Mouse (Mus musculus): Measurements from ENCODE around the gene Tmed8. TPM values are rescaled to one million over a fixed set of nuclear protein-coding genes. Genes with fewer than 3 reads are reported as not detected.
A peak's percentile ranks its signal among the peaks of the same experiment; 100 is the strongest.

The Tmed8 gene
- total and polyA plus RNA-seq, 2 experiments from 2014 or later: 3.9 to 13.7 TPM

DNA sequence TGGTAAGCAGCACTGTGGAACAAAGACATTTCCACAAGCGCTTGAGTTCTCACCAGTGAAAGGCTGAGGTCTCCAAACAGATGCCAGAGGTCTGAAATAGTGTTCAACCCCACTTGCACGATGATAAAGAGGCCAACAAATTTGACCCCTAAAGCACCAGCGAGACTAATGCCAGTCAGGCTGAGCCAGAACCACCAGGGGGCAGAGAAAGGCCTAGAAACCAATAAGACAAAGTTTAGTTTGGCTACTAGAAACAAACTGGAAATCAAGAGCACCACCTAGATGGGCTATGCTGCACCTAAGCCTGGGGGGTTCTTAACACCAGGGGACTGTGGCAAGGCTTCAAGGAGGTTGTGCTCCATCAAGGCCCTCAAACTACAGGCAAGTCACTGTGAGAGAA is 68.6 kb downstream of the Tmed8 start:
- DNase-seq (ENCODE audit: low spot score): peak; percentile 62
- H3K4me1 ChIP-seq (ENCODE audit: insufficient read depth, low read length): no peaks in the 10 kb centered on the region
- peak; percentile 69 for TF ChIP-seq CTCF (IDR thresholded peaks at IDR 0.05; ENCODE audit: low read depth)
- H3K27me3 ChIP-seq (ENCODE audit: insufficient read depth, low read length): no peaks in the 10 kb centered on the region
- H3K9ac ChIP-seq (replicated peaks; ENCODE audit: low read length): no peak overlapping the region
- ATAC-seq: peak; percentile 38; the same call in 1 of the 2 replicates
- no peak overlapping the region for H3K4me3 ChIP-seq (ENCODE audit: low read length)
- H3K27ac ChIP-seq: no peak overlapping the region
- WGBS: 35% methylated on average over 3 of the region's 3 CpGs
- no peaks in the 10 kb centered on the region for H3K9me3 ChIP-seq (ENCODE audit: low read length)
- H3K4me2 ChIP-seq (ENCODE audit: low read depth, low read length): no peak overlapping the region
- peaks cover 36% of the 10 kb centered on the region for H3K36me3 ChIP-seq (ENCODE audit: insufficient read depth, low read length)

GRCm38 (mm10) chr12:87131181-87131580 is 69.1 kb downstream of the Tmed8 start:
- Histone ChIP-seq H3K4me2 (ENCODE audit: low read depth, low read length) (no peak overlapping the region), H3K9ac (replicated peaks; ENCODE audit: low read length) (no peak overlapping the region), H3K4me3 (ENCODE audit: low read length) (no peak overlapping the region), H3K9me3 (ENCODE audit: low read length) (no peaks in the 10 kb centered on the region), H3K27ac (no peak overlapping the region), H3K27me3 (ENCODE audit: insufficient read depth, low read length) (no peaks in the 10 kb centered on the region), H3K4me1 (ENCODE audit: insufficient read depth, low read length) (no peaks in the 10 kb centered on the region), H3K36me3 (ENCODE audit: insufficient read depth, low read length) (peaks cover 36% of the 10 kb centered on the region)
- 39% methylated on average over 2 of the region's 2 CpGs for WGBS
- ATAC-seq (no peak), DNase-seq (ENCODE audit: low spot score) (peak; percentile 10)
- no peak for TF ChIP-seq CTCF (IDR thresholded peaks at IDR 0.05; ENCODE audit: low read depth)

DNA sequence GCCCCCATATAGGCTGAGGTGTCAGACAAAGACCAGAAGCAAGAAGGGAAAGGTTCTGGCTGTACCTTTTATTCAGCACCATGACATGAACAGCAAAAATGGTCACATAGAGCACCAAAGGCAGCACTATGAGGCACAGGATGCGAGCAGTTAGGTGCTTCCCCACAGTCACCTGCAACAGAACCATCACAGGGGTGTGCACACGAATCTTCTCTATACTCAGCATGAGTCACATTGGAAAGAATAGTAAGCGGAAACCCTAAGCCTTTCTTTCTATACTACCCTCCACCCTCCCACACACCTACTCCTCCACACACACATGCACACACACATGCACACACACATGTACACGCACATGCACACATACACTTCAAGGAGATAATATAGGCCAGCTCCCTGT is 70.0 kb downstream of the Tmed8 start:
- no peak overlapping the region for H3K9ac ChIP-seq (replicated peaks; ENCODE audit: low read length)
- no peak overlapping the region for H3K4me3 ChIP-seq (ENCODE audit: low read length)
- no peaks in the 10 kb centered on the region for H3K4me1 ChIP-seq (ENCODE audit: insufficient read depth, low read length)
- DNase-seq (ENCODE audit: low spot score) (no peak), ATAC-seq (no peak)
- no peaks in the 10 kb centered on the region for H3K9me3 ChIP-seq (ENCODE audit: low read length)
- WGBS: 91% methylated on average over 4 of the region's 4 CpGs
- no peaks in the 10 kb centered on the region for H3K27me3 ChIP-seq (ENCODE audit: insufficient read depth, low read length)
- no peak overlapping the region for H3K4me2 ChIP-seq (ENCODE audit: low read depth, low read length)
- no peak overlapping the region for H3K27ac ChIP-seq
- no peak for TF ChIP-seq CTCF (IDR thresholded peaks at IDR 0.05; ENCODE audit: low read depth)
- peaks cover 36% of the 10 kb centered on the region for H3K36me3 ChIP-seq (ENCODE audit: insufficient read depth, low read length)

GRCm38 (mm10) chr12:87127256-87127655 is 73.0 kb downstream of the Tmed8 start:
- peaks cover 44% of the 10 kb centered on the region for H3K36me3 ChIP-seq (ENCODE audit: insufficient read depth, low read length)
- no peak for TF ChIP-seq CTCF (IDR thresholded peaks at IDR 0.05; ENCODE audit: low read depth)
- H3K4me1 ChIP-seq (ENCODE audit: insufficient read depth, low read length): no peaks in the 10 kb centered on the region
- no peak overlapping the region for H3K4me2 ChIP-seq (ENCODE audit: low read depth, low read length)
- no peak overlapping the region for H3K9ac ChIP-seq (replicated peaks; ENCODE audit: low read length)
- H3K4me3 ChIP-seq (ENCODE audit: low read length): no peak overlapping the region
- H3K27me3 ChIP-seq (ENCODE audit: insufficient read depth, low read length): no peaks in the 10 kb centered on the region
- H3K27ac ChIP-seq: no peak overlapping the region
- 76% methylated on average over 4 of the region's 4 CpGs for WGBS
- H3K9me3 ChIP-seq (ENCODE audit: low read length): no peaks in the 10 kb centered on the region
- no peak for ATAC-seq
- no peak for DNase-seq (ENCODE audit: low spot score)

DNA sequence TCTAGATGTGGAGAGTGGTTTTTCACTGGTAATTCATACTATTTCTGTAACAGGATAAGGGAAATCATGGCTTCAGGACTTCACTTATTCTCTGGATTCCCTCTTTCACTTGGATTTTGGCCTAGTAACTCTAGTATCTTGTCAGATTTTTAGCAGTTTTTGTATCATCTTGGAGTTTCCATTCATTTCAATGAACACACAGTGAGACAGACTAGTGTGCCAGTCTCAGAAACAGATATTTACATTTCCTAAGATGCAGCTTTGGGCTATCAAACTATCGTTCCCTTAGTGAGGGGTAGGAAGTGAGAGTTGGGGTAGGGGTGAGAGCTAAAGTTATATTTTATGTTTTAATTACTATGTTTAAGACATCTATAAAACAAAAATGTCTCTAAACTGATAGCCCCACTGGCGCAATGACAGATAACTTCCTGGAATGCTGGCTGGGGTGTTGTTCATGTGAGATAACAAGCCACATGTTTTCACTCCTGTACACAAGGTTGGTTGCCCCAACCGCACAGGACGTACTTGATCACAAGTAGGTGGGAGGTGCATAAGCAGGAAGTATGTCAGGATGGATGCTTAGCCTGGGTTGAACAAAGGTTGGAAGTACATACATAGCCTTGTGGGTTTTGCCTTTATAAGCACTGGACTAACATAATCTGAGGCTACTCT is 78.2 kb downstream of the Tmed8 start:
- H3K27ac ChIP-seq: no peak overlapping the region
- ATAC-seq (no peak), DNase-seq (ENCODE audit: low spot score) (no peak)
- H3K36me3 ChIP-seq (ENCODE audit: insufficient read depth, low read length): peaks cover 45% of the 10 kb centered on the region
- 95% methylated on average over 4 of the region's 4 CpGs for WGBS
- H3K4me1 ChIP-seq (ENCODE audit: insufficient read depth, low read length): no peaks in the 10 kb centered on the region
- no peak for TF ChIP-seq CTCF (IDR thresholded peaks at IDR 0.05; ENCODE audit: low read depth)
- no peak overlapping the region for H3K4me2 ChIP-seq (ENCODE audit: low read depth, low read length)
- no peaks in the 10 kb centered on the region for H3K9me3 ChIP-seq (ENCODE audit: low read length)
- no peak overlapping the region for H3K4me3 ChIP-seq (ENCODE audit: low read length)
- no peaks in the 10 kb centered on the region for H3K27me3 ChIP-seq (ENCODE audit: insufficient read depth, low read length)
- H3K9ac ChIP-seq (replicated peaks; ENCODE audit: low read length): no peak overlapping the region

Other genes starting within 250 kb of the Tmed8 start
- 38.6 and 39.4 TPM in 2 replicates for gene Zdhhc22, start 210.0 kb downstream of the Tmed8 start, total RNA-seq (2014; rRNA removed)
- 21.8 and 25.2 TPM in 2 replicates for gene Zdhhc22, start 210.0 kb downstream of the Tmed8 start, polyA plus RNA-seq (2015; fragmentation: Nextera tagmentation; extraction: Ambion mirVana)
- gene Tmem63c, start 179.1 kb downstream of the Tmed8 start, total RNA-seq (2014; rRNA removed): 23.3 and 25.7 TPM in 2 replicates
- gene Tmem63c, start 179.1 kb downstream of the Tmed8 start, polyA plus RNA-seq (2015; fragmentation: Nextera tagmentation; extraction: Ambion mirVana): 7.9 and 8.6 TPM in 2 replicates
- 9.3 and 11.8 TPM in 2 replicates for gene Ngb, start 97.9 kb downstream of the Tmed8 start, total RNA-seq (2014; rRNA removed)
- 9.1 and 9.4 TPM in 2 replicates for gene Ngb, start 97.9 kb downstream of the Tmed8 start, polyA plus RNA-seq (2015; fragmentation: Nextera tagmentation; extraction: Ambion mirVana)
- gene Gstz1, start 53.3 kb downstream of the Tmed8 start, total RNA-seq (2014; rRNA removed): 56.3 and 61.1 TPM in 2 replicates
- gene Gstz1, start 53.3 kb downstream of the Tmed8 start, polyA plus RNA-seq (2015; fragmentation: Nextera tagmentation; extraction: Ambion mirVana): 45.6 and 45.8 TPM in 2 replicates
- gene Pomt2, start 52.5 kb downstream of the Tmed8 start, total RNA-seq (2014; rRNA removed): 31.0 and 40.7 TPM in 2 replicates
- gene Pomt2, start 52.5 kb downstream of the Tmed8 start, polyA plus RNA-seq (2015; fragmentation: Nextera tagmentation; extraction: Ambion mirVana): 12.0 and 12.4 TPM in 2 replicates
- gene Samd15, start 731 bp downstream of the Tmed8 start, total RNA-seq (2014; rRNA removed): 0.10 and 0.83 TPM in 2 replicates
- 2.3 TPM in 2 replicates for gene Samd15, start 731 bp downstream of the Tmed8 start, polyA plus RNA-seq (2015; fragmentation: Nextera tagmentation; extraction: Ambion mirVana)
- gene Noxred1, start 38.3 kb upstream of the Tmed8 start, total RNA-seq (2014; rRNA removed): 0.84 TPM in 1 of 2 replicates, not detected in the other
- 0.48 TPM in 2 replicates for gene Noxred1, start 38.3 kb upstream of the Tmed8 start, polyA plus RNA-seq (2015; fragmentation: Nextera tagmentation; extraction: Ambion mirVana)
- 51.6 and 61.3 TPM in 2 replicates for gene Vipas39, start 65.8 kb upstream of the Tmed8 start, total RNA-seq (2014; rRNA removed)
- 49.8 and 50.5 TPM in 2 replicates for gene Vipas39, start 65.8 kb upstream of the Tmed8 start, polyA plus RNA-seq (2015; fragmentation: Nextera tagmentation; extraction: Ambion mirVana)
- gene Ahsa1, start 66.0 kb upstream of the Tmed8 start, total RNA-seq (2014; rRNA removed): 75.0 and 102 TPM in 2 replicates
- gene Ahsa1, start 66.0 kb upstream of the Tmed8 start, polyA plus RNA-seq (2015; fragmentation: Nextera tagmentation; extraction: Ambion mirVana): 177 and 178 TPM in 2 replicates
- 2.1 and 6.1 TPM in 2 replicates for gene Ism2, start 99.3 kb upstream of the Tmed8 start, total RNA-seq (2014; rRNA removed)
- gene Ism2, start 99.3 kb upstream of the Tmed8 start, polyA plus RNA-seq (2015; fragmentation: Nextera tagmentation; extraction: Ambion mirVana): 1.5 and 1.9 TPM in 2 replicates
- 32.8 and 38.0 TPM in 2 replicates for gene Sptlc2, start 187.9 kb upstream of the Tmed8 start, total RNA-seq (2014; rRNA removed)
- gene Sptlc2, start 187.9 kb upstream of the Tmed8 start, polyA plus RNA-seq (2015; fragmentation: Nextera tagmentation; extraction: Ambion mirVana): 86.9 and 88.7 TPM in 2 replicates
- gene Slirp, start 243.4 kb upstream of the Tmed8 start, total RNA-seq (2014; rRNA removed): 84.2 and 159 TPM in 2 replicates
- 215 and 224 TPM in 2 replicates for gene Slirp, start 243.4 kb upstream of the Tmed8 start, polyA plus RNA-seq (2015; fragmentation: Nextera tagmentation; extraction: Ambion mirVana)
- gene Alkbh1, start 243.6 kb upstream of the Tmed8 start, total RNA-seq (2014; rRNA removed): 23.0 and 25.8 TPM in 2 replicates
- 41.3 and 41.9 TPM in 2 replicates for gene Alkbh1, start 243.6 kb upstream of the Tmed8 start, polyA plus RNA-seq (2015; fragmentation: Nextera tagmentation; extraction: Ambion mirVana)